Mouse (Mus musculus) small intestine, adult 2 months (tissue): ENCODE measurements around the gene Oxtr.
A peak's percentile ranks its signal among the peaks of the same experiment; 100 is the strongest.

Experiments
- CTCF ChIP-seq: fragments of 200-500 bp; IDR thresholded peaks from 2 replicates; pipeline ENCODE4 v1.5.1; 2012; ENCODE audit warnings: low read depth, mild to moderate bottlenecking, control low read depth, inconsistent platforms, low read length, moderate library complexity, mixed read lengths; ENCODE audit not compliant: insufficient replicate concordance, insufficient read length; ENCODE audit errors: extremely low read depth
- POLR2A ChIP-seq: fragments of 200-500 bp; IDR thresholded peaks from 2 replicates; pipeline ENCODE4 v1.6.1; 2012; ENCODE audit warnings: low read depth, mild to moderate bottlenecking, control low read depth, inconsistent platforms, low read length, moderate library complexity

- TF ChIP-seq POLR2A (no peak), CTCF (peak; percentile 61; the same call in 1 of the 2 replicates)
Observed at GRCm38 (mm10) chr6:112484316-112484715, 5.4 kb downstream of the Oxtr start.
